Mouse (Mus musculus) testis, adult 2 months (tissue): ENCODE measurements around the gene March7.

Experiments used
- CTCF ChIP-seq: fragments of 200-500 bp; IDR thresholded peaks from 2 replicates; pipeline ENCODE4 v1.5.1; 2012; ENCODE audit warnings: low read depth, mild to moderate bottlenecking, inconsistent platforms, low read length, moderate library complexity; ENCODE audit not compliant: control insufficient read depth, insufficient read depth, insufficient replicate concordance
- POLR2A ChIP-seq: fragments of 200-500 bp; IDR thresholded peaks from 2 replicates; pipeline ENCODE4 v1.6.1; 2012; ENCODE audit warnings: low read depth, mild to moderate bottlenecking, inconsistent platforms, low read length, moderate library complexity; ENCODE audit not compliant: control insufficient read depth

DNA sequence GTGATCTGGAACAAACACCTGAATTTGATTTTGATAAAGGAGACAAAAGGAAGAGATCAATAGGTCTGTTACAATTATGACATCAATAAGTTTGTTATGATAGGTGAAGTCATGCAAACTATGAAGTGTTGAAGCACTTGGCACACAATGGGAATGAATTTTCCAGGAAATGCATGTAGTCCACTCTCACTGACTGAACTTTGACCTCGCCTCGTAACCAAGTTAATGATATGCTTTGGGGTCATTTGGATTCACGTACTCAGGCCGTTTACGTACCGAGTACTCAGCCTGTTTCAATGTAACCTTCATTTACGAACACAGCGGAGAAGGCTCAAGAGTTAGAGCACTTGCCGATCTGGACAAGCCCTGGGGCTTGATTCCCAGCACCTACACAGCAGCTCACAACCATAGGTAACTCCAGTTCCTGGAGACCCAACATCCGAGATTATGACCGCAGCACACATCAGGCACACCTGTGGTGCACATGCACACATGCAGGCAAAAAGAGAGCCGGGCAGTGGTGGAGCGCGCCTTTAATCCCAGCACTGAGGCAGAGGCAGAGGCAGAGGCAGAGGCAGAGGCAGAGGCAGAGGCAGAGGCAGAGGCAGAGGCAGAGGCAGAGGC, 60.3 kb downstream of the March7 start:
- no peak for TF ChIP-seq CTCF
- TF ChIP-seq POLR2A = no peak
